Mouse (Mus musculus) kidney, adult 2 months (tissue): ENCODE measurements around the gene Ube2c. TPM values are rescaled to one million over a fixed set of nuclear protein-coding genes. Genes with fewer than 3 reads are reported as not detected.

Experiments
- DNase-seq: peaks from one replicate; pipeline ENCODE4 v3.0.0; 2021
- H3K27ac ChIP-seq: fragments of 200-500 bp; 2 replicates; pipeline ENCODE4 v1.5.1; 2012; ENCODE audit warnings: low read depth, low read length, control low read depth, inconsistent platforms; ENCODE audit not compliant: insufficient read depth
- H3K27me3 ChIP-seq: fragments of 200-500 bp; replicated peaks from 2 replicates; pipeline ENCODE4 v1.6.1; 2012; ENCODE audit warnings: mild to moderate bottlenecking, moderate library complexity, low read length, inconsistent platforms; ENCODE audit not compliant: control insufficient read depth, insufficient read depth
- H3K36me3 ChIP-seq: fragments of 200-500 bp; 2 replicates; pipeline ENCODE4 v1.6.1; 2012; ENCODE audit warnings: mild to moderate bottlenecking, moderate library complexity, low read length, inconsistent platforms; ENCODE audit not compliant: control insufficient read depth, insufficient read depth
- H3K4me1 ChIP-seq: fragments of 200-500 bp; 2 replicates; pipeline ENCODE4 v1.6.1; 2011; ENCODE audit warnings: low read length; ENCODE audit not compliant: control insufficient read depth, insufficient read depth
- H3K4me3 ChIP-seq: fragments of 200-500 bp; 2 replicates; pipeline ENCODE4 v1.5.1; 2011; ENCODE audit warnings: mild to moderate bottlenecking, low read depth, low read length, control low read depth; ENCODE audit not compliant: insufficient read depth
- CTCF ChIP-seq: fragments of 200-500 bp; conservative IDR thresholded peaks from 2 replicates; pipeline ENCODE4 v1.5.1; 2011; ENCODE audit warnings: low read depth, mild to moderate bottlenecking, control low read depth, low read length, moderate library complexity, mixed read lengths; ENCODE audit not compliant: insufficient read depth, insufficient read length
- POLR2A ChIP-seq: fragments of 200-500 bp; IDR thresholded peaks from one replicate; pipeline ENCODE4 v1.6.1; 2011; ENCODE audit warnings: low read depth, low read length, control low read depth
- WGBS: fragments of 180-500 bp; shearing (Covaris S2); methylation state at CpG from one replicate; pipeline ENCODE4 v1.1.7; 2018; 5-methylcytosine and 5-hydroxymethylcytosine counted together
- polyA plus RNA-seq: library from polyadenylated mRNA; depleted of rRNA; stranded (reverse); fragments of >200 nt; gene quantifications from 2 replicates; pipeline ENCODE4 v1.2.3, GENCODE M21; 2012

The Ube2c gene
- polyA plus RNA-seq, 1 experiment = 6.6 TPM

DNA sequence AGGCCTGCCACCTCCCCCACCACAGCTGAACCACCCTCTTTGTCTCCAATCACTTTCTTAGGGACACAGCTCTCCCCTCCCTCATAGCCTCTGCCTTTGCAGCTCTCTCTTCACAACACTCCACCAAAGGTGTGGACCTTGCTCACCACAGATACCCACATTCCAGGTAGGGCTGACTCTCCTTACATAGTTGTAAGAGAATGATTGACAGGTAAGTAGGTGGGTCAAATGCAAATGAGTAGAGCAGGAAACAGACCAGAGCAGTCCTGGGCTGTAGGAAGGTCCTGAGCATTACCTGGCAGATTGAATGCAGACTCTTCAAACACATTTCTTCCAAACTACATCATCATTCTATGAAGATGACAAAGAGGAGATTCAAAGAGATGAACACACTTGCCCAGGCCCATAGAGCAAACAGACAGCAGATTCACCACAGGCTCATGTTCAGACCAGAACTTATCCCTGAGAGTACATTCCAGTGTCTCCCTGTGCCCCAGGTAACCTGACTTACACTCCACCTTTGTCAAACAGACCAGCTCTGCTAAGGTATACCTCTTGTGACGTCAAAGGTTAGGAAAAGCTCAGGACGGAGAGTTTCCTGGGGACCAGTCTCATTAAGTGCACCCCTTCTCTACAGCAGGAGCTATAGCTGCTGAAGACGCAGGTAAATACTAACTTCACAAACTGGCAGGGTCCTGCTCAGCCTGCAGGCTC, 32.2 kb upstream of the Ube2c start:
- TF ChIP-seq CTCF = no peak
- no peak for TF ChIP-seq POLR2A
- no peak overlapping the region for H3K4me3 ChIP-seq
- no peak overlapping the region for H3K27ac ChIP-seq
- no peaks in the 10 kb centered on the region for H3K36me3 ChIP-seq
- 80% methylated on average over 3 of the region's 3 CpGs for WGBS
- peak; percentile 39 for DNase-seq
- no peaks in the 10 kb centered on the region for H3K4me1 ChIP-seq
- H3K27me3 ChIP-seq = no peaks in the 10 kb centered on the region

DNA sequence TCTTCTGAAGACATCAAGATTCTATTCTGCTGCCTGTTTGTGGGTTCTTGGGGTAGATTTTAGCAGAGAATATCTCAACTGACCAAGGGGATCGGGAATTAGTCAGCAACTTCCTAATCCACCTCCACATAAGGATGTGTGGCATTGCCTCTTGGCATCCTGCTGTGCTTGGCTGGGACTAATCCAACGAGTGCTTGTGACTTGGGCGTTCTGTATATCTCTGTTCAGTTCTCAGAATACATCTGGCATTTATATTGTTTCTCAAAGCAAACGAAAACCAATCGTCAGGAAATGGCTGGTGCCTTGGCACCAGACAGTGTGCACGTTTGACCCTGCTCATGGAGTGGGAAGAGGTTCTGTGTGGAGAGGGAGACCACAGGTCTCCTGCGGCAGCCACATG, 29.8 kb upstream of the Ube2c start:
- Histone ChIP-seq H3K27me3 (no peaks in the 10 kb centered on the region), H3K4me1 (peaks cover under 1% of the 10 kb centered on the region; the same call in 1 of the 2 replicates), H3K36me3 (no peaks in the 10 kb centered on the region), H3K27ac (no peak overlapping the region), H3K4me3 (no peak overlapping the region)
- 68% methylated on average over 7 of the region's 7 CpGs for WGBS
- DNase-seq = no peak
- no peak for TF ChIP-seq POLR2A
- TF ChIP-seq CTCF = no peak

DNA sequence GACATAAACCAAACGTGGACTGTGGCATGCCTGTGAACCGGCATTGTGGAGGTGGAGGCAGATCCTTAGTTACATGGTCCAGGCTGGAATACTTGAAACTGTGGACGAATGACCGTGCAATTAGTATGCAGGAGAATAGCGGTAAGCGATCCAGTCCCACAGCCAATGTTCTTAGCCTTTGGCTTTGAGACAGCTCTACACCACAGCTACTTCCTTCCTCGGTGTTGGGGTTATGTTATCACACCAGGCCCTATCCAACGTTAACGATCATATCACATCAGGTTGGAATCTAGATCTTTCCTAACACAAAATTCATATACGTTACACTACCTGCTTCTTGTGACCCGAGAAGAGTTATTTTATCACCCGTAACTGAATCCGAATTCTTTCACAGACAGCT, 24.7 kb upstream of the Ube2c start:
- H3K36me3 ChIP-seq = no peaks in the 10 kb centered on the region
- peaks cover 9% of the 10 kb centered on the region; the same call in 1 of the 2 replicates for H3K4me1 ChIP-seq
- peak overlapping the region; percentile 72 for H3K4me3 ChIP-seq
- H3K27me3 ChIP-seq = no peaks in the 10 kb centered on the region
- no peak for TF ChIP-seq POLR2A
- TF ChIP-seq CTCF = no peak
- no peak for DNase-seq
- no peak overlapping the region for H3K27ac ChIP-seq
- WGBS = 43% methylated on average over 13 of the region's 13 CpGs

DNA sequence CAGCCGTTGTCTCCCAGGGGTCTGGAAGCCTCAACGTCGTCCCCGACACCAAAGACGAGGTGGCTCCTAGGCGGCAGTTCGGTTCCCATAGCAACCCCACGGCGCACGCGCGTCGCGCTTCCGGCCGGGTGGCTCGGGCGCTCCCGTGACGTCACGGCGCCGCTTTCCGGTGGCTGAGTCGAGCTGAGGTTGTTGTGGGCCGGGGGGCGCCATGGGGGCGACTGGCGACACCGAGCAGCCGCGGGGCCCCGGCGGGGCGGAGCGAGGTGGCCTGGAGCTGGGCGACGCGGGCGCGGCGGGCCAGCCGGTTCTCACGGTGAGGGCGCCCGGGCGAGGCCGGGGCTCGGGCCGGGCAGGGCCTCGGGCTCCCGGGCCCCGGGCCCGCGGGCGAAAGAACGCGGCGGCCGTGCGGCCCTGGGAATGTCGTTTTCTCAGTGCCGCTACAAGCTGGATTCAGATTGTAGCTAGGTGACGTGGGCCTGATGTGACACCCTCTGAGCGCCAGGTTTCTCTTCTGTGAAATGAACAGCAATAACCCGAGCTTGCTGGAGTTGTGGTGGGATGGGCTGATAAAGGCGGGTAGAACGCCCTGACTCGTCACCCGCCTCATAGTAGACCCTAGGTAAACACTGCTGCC, 23.7 kb upstream of the Ube2c start, which contains the start of the genes Wfdc3 and Dnttip1:
Wfdc3 (minus strand) TSS at position 89 of the 637 bp plus-strand sequence.
Dnttip1 (plus strand) TSS at position 141 of the 637 bp plus-strand sequence.
- Histone ChIP-seq H3K27ac (no peak within 1 kb of the TSS), H3K4me3 (peak within 1 kb of the TSS; percentile 72), H3K36me3 (no peaks in the 10 kb centered on the region), H3K27me3 (no peaks in the 10 kb centered on the region), H3K4me1 (peaks cover 9% of the 10 kb centered on the region; the same call in 1 of the 2 replicates)
- TF ChIP-seq CTCF = no peak
- peak; percentile 2 for TF ChIP-seq POLR2A
- WGBS = under 1% methylated on average over 70 of the region's 70 CpGs
- peak; percentile 96 for DNase-seq

DNA sequence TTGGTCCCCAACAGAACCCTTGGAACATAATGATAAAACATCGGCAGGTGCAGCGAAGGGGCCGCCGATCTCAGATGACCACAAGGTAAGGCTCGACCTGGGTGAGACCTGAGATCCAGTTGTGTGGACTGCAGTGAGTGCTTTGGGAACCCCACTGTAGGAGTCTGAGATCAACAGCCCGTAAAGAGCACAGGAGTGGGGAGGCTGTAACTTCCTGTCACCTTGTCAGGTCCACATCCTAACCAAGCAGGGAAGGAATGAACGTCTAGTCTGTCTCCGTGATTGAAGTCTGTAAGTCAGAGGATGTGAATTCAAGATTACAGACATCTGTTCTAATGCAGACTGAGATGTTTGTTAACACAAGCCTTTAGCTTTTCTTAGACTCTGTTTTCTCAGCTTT, 23.0 kb upstream of the Ube2c start:
- Histone ChIP-seq H3K36me3 (no peaks in the 10 kb centered on the region), H3K4me1 (peaks cover 9% of the 10 kb centered on the region; the same call in 1 of the 2 replicates), H3K27me3 (no peaks in the 10 kb centered on the region), H3K27ac (no peak overlapping the region), H3K4me3 (peak overlapping the region; percentile 72)
- no peak for TF ChIP-seq POLR2A
- no peak for TF ChIP-seq CTCF
- 27% methylated on average over 8 of the region's 8 CpGs for WGBS
- DNase-seq = no peak

DNA sequence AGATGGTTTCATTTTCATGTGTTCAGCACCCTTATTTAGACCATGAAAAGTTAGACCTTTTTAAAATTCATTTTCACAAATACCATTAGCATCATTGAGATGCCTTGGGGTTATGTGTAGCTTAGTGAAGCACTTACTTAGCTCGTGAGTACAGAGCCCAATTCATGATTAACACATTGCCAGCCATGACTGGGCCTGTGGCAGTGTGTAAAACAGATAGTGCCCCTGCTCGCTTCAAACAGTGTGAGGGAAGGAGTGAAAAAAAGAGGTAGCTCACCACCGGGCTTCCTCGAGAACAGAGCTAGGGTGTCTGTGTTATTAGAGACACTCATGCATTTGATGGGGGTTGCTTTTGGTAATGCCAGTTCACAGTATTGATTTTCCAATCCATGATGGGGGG, 21.5 kb upstream of the Ube2c start:
- H3K36me3 ChIP-seq = no peaks in the 10 kb centered on the region; the same call in 1 of the 2 replicates
- no peak for DNase-seq
- H3K27ac ChIP-seq = no peak overlapping the region
- no peak overlapping the region for H3K4me3 ChIP-seq
- no peak for TF ChIP-seq CTCF
- TF ChIP-seq POLR2A = no peak
- H3K4me1 ChIP-seq = peaks cover 9% of the 10 kb centered on the region; the same call in 1 of the 2 replicates
- WGBS = 80% methylated on average over 4 of the region's 4 CpGs
- no peaks in the 10 kb centered on the region for H3K27me3 ChIP-seq

DNA sequence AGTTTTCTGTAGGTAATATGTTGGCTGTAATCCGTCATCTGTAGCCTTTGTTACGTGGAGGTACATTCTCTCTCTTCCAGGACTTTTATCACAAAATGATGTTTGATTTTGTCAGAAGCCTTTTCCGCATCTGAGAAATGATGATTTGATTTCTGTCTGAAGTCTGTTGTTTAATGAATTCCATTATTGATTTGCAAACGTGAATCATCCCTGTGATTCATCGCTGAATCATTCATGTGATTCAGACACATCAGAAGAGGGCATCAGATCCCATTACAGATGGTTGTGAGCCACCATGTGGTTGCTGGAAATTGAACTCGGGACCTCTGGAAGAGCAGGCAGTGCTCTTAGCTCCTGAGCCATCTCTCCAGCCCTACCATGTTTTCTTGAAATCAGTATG, 20.7 kb upstream of the Ube2c start:
- WGBS = 85% methylated on average over 6 of the region's 6 CpGs
- Histone ChIP-seq H3K27ac (no peak overlapping the region), H3K4me3 (no peak overlapping the region), H3K4me1 (peaks cover 9% of the 10 kb centered on the region; the same call in 1 of the 2 replicates), H3K36me3 (no peaks in the 10 kb centered on the region; the same call in 1 of the 2 replicates), H3K27me3 (no peaks in the 10 kb centered on the region)
- DNase-seq = no peak
- TF ChIP-seq POLR2A (no peak), CTCF (no peak)
